Mouse (Mus musculus) Patski (cell line): ENCODE measurements at regions not wholly inside any gene's neighbourhood (a gene's known extent, or its start where the extent isn't known, plus 50 kb on each side); places are given as distances from the start of the nearest gene placed in this dataset.

Experiments used
- ATAC-seq: fragments of 100-300 bp; one replicate; pipeline ENCODE4 v1.8.0; 2021
- CTCF ChIA-PET: fragments of 350-600 bp; sonication (Branson Sonifier 250); formaldehyde crosslinking; loops from one replicate; lab custom pipeline; 2022; ENCODE audit warnings: inconsistent platforms; lab: Charles Lee
- POLR2A ChIA-PET: fragments of 350-600 bp; sonication (Branson Sonifier 250); formaldehyde crosslinking; loops from one replicate; lab custom pipeline; 2022; ENCODE audit warnings: antibody characterized with exemption, inconsistent platforms; lab: Charles Lee
- DNase-seq: peaks from one replicate; pipeline ENCODE4 v3.0.0-alpha.2; 2011; ENCODE audit warnings: low read depth, low spot score
- H3K27me3 ChIP-seq: fragments of 371-371 bp; one replicate; pipeline ENCODE4 v1.5.1; 2021
- CTCF ChIP-seq: fragments of 100-300 bp; IDR thresholded peaks from one replicate; pipeline ENCODE4 v1.5.1; 2021
- in situ Hi-C: fragments of 300-500 bp; cut with MboI; formaldehyde crosslinking; loops from 3 replicates; pipeline ENCODE4 v1.11.1; 2018; ENCODE audit warnings: low pct_unique_long_range_greater_than_20kb, mixed read lengths

DNA sequence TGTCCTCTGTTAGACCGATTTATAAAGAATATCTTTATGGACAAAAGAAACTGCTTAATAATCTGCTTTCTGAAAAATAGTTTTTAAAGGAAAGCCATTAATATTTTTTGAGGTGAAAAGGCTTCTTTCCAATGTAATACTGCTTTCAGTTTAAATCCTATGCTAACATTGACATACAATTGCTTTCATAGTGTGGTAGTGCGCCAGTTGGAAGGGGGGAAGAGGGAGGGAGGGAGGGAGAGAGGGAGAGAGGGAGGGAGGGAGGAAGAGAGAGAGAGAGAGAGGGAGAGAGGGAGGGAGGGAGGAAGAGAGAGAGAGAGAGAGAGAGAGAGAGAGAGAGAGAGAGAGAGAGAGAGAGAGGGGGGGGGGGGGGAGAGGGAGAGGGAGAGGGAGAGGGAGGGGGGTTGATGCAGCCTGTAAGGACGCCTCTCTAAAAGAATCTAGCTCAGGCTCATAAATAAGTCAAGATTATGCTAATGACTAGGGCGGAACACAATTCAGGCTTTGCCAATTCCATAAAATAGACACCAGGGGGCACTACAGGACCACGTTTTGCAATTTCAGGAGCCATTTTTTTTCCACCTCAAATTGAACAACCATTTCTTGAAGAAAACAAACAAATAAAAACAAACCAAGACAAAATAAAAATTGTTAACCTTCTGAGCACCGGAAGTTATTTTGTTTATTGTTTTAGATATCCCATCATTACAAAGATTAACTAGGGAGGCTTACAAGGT, 223.6 kb upstream of the Nfe2l3 start:
- peak; percentile 35 for DNase-seq
- ChIA-PET CTCF (interaction anchor here (0.6 to 1.5 kb wide), 3 partner anchors 370 to 374 kb away, joined by 3 read pairs; no protein-coding TSS in a partner anchor), POLR2A (no interaction called here)
- peaks cover 16% of the 10 kb centered on the region for H3K27me3 ChIP-seq
- in situ Hi-C loops: no loop called here
- TF ChIP-seq CTCF: peak; percentile 75
- ATAC-seq: no peak

GRCm38 (mm10) chr6:51211418-51211817, 221.1 kb upstream of the Nfe2l3 start:
- DNase-seq: no peak

DNA sequence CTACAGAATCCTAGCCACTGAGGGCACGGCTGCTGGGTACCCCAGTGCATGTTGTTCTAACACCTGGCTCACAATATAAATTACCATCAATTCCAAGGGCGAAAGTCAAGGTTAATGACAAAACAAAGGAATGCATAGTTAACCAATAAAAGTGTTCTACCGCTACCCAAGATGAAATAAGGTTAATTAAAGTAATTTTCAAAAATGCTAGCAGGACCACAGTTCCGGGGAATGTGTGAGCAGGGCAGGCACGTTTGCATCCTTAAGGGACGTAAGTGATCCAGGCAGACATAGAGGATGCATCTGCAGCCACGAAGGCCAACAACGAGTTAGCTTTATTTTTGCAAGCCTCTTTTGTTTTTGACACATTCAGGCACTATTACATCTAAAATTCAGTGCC, 220.3 kb upstream of the Nfe2l3 start:
- POLR2A ChIA-PET: no interaction called here
- in situ Hi-C loops: loop anchor here (5.0 kb wide), 4 partner anchors 150 to 1010 kb away; partner anchors contain the start of gene Hoxa7
- TF ChIP-seq CTCF: no peak

More at GRCm38 (mm10) chr6:51211418-51211817, 221.1 kb upstream of the Nfe2l3 start:
- in situ Hi-C loops: loop anchor here (5.0 kb wide), 4 partner anchors 151 to 1011 kb away; partner anchors contain the start of gene Hoxa7
- TF ChIP-seq CTCF: no peak
- no peak for ATAC-seq
- ChIA-PET POLR2A (no interaction called here), CTCF (no interaction called here)
- no peaks in the 10 kb centered on the region for H3K27me3 ChIP-seq

GRCm38 (mm10) chr6:51215371-51215770, 217.1 kb upstream of the Nfe2l3 start:
- no peaks in the 10 kb centered on the region for H3K27me3 ChIP-seq
- DNase-seq (no peak), ATAC-seq (no peak)
- CTCF ChIA-PET: no interaction called here
- no peak for TF ChIP-seq CTCF
- in situ Hi-C loops: no loop called here
- POLR2A ChIA-PET: no interaction called here

More for the DNA sequence above, 220.3 kb upstream of the Nfe2l3 start:
- DNase-seq (no peak), ATAC-seq (no peak)
- no peaks in the 10 kb centered on the region for H3K27me3 ChIP-seq
- CTCF ChIA-PET: no interaction called here

DNA sequence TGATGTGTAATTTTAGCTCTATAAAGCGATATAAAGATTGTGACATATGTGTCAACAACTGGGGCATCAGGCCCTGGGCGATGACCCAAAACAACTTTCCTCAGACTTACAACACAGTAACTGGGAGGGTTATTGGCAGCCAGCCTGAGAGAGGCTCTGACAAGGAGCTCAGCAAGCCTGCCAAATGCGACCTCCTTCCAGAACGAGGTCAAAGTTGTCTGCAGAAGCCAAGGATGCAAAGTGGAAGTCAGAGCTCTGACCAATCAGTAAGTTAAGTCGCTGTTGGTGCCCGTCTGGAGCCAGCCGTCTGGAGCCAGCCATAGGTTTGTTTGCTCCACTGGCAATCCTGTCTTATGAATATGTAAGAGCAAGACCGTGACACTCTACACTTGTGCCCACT, 216.0 kb upstream of the Nfe2l3 start:
- POLR2A ChIA-PET: no interaction called here
- no peaks in the 10 kb centered on the region for H3K27me3 ChIP-seq
- in situ Hi-C loops: no loop called here
- no peak for TF ChIP-seq CTCF
- CTCF ChIA-PET: interaction anchor here (1.0 kb wide), 1 partner anchor 9 kb away, joined by 4 read pairs; no protein-coding TSS in a partner anchor
- ATAC-seq: no peak
- DNase-seq: no peak

GRCm38 (mm10) chr6:51219691-51220090, 212.8 kb upstream of the Nfe2l3 start:
- CTCF ChIA-PET: interaction anchor here (0.9 kb wide), 1 partner anchor 22 kb away, joined by 3 read pairs; no protein-coding TSS in a partner anchor
- ATAC-seq: no peak

GRCm38 (mm10) chr6:51220778-51221177, 211.7 kb upstream of the Nfe2l3 start:
- no peak for DNase-seq
- H3K27me3 ChIP-seq: no peaks in the 10 kb centered on the region
- TF ChIP-seq CTCF: no peak
- POLR2A ChIA-PET: no interaction called here
- no peak for ATAC-seq
- in situ Hi-C loops: no loop called here
- CTCF ChIA-PET: no interaction called here

More at GRCm38 (mm10) chr6:51219691-51220090, 212.8 kb upstream of the Nfe2l3 start:
- POLR2A ChIA-PET: no interaction called here
- in situ Hi-C loops: no loop called here
- TF ChIP-seq CTCF: no peak
- no peaks in the 10 kb centered on the region for H3K27me3 ChIP-seq
- no peak for DNase-seq

DNA sequence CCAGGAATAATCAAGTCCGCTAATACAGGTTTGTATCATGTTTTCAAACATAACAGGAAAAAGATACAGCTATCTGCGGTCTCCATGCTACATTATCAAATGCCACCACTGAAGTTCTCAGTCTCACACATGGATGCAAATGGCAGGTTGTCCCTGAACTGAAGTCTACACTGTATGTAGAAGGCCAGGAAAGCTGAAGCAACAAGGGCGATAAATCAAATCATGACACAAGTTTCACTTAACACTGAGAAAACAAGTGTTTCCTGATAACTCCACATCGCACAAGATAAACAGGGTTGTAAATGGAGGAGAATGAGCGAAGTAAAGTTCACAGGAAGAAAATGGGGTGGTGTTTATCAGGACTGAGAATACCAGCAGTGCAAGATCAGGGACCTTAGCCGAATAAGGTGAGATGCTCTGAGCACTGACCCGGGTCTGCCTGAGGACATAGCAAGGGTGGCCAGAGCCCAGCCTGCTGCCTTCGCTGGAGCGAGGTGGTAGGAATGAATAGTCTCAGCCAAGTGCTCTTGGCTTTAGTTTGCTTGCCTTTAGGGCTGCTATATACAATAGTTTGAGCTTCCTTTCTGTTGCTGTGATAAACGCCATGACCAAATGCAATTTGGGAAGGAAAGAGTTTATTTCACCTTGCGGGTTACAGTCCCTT, 196.3 kb upstream of the Nfe2l3 start:
- no peak for TF ChIP-seq CTCF
- DNase-seq (no peak), ATAC-seq (no peak)
- H3K27me3 ChIP-seq: peaks cover 5% of the 10 kb centered on the region
- ChIA-PET CTCF (no interaction called here), POLR2A (no interaction called here)
- in situ Hi-C loops: no loop called here

DNA sequence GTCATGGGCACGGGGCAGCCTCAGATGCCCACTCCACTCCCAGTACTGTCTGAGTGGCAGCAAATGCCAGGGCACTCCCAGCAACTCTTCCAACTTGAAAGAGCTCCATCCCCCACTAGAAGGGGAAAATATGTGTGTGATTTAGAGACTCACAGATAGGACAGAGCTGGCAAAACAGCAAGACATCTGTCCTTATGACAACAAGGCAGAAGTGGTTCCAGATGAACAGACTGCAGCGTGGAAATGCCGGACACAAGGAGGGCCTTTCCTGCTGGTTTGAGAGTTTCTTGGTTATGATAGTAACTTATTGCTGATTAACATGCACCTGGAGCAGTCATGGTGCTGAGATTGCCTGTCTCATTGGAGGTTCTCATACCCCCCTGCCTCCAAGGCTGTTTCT, 192.4 kb upstream of the Nfe2l3 start:
- TF ChIP-seq CTCF: no peak
- DNase-seq: no peak
- ATAC-seq: no peak
- in situ Hi-C loops: no loop called here
- POLR2A ChIA-PET: interaction anchor here (0.6 kb wide), 1 partner anchor 18 kb away, joined by 3 read pairs; no protein-coding TSS in a partner anchor
- CTCF ChIA-PET: no interaction called here
- H3K27me3 ChIP-seq: peaks cover 5% of the 10 kb centered on the region

GRCm38 (mm10) chr6:51250233-51250632, 182.2 kb upstream of the Nfe2l3 start:
- DNase-seq (no peak), ATAC-seq (no peak)
- no peak for TF ChIP-seq CTCF
- in situ Hi-C loops: no loop called here
- H3K27me3 ChIP-seq: peaks cover 21% of the 10 kb centered on the region
- ChIA-PET POLR2A (no interaction called here), CTCF (no interaction called here)

DNA sequence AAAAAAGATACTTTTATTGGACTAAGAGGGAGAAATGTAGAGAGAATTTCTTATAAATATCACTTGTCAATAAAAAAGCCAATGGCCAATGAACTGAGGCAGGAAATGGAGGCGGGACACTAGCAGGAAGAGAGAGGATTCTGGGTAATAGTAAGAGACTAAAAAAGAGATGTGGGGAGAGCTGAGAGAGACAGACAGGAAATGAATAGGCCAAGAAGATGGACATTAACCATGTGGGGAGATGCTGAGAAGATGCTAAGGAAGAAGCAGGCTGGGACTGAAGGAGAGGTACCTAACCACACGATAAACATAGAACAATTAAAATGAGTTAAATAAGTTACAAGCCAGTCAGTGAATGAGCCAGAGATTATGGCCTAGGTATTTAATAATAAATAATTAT, 181.0 kb upstream of the Nfe2l3 start:
- no peak for ATAC-seq
- H3K27me3 ChIP-seq: peaks cover 21% of the 10 kb centered on the region
- ChIA-PET CTCF (no interaction called here), POLR2A (no interaction called here)
- no peak for TF ChIP-seq CTCF
- in situ Hi-C loops: no loop called here
- DNase-seq: no peak
